Mouse (Mus musculus) heart, adult 2 months (tissue): ENCODE measurements at regions not wholly inside any gene's neighbourhood (a gene's known extent, or its start where the extent isn't known, plus 50 kb on each side); places are given as distances from the start of the nearest gene placed in this dataset.

Source experiments
- DNase-seq, 2 experiments: peaks; one replicate each; pipeline ENCODE4 v3.0.0; 2021
- H3K27ac ChIP-seq: fragments of 200-600 bp; 2 replicates; pipeline ENCODE4 v1.8.1; 2022
- H3K27me3 ChIP-seq: fragments of 200-500 bp; 2 replicates; pipeline ENCODE4 v1.6.1; 2012; ENCODE audit warnings: mild to moderate bottlenecking, low read length, inconsistent platforms, mixed read lengths; ENCODE audit not compliant: control insufficient read depth, insufficient read depth
- H3K36me3 ChIP-seq: fragments of 200-500 bp; 2 replicates; pipeline ENCODE4 v1.6.1; 2012; ENCODE audit warnings: low read length, inconsistent platforms; ENCODE audit not compliant: control insufficient read depth, insufficient read depth
- H3K4me1 ChIP-seq: fragments of 200-500 bp; 2 replicates; pipeline ENCODE4 v1.6.1; 2011; ENCODE audit warnings: low read length; ENCODE audit not compliant: control insufficient read depth, insufficient read depth
- H3K4me3 ChIP-seq: fragments of 200-600 bp; 2 replicates; pipeline ENCODE4 v1.8.1; 2022
- H3K79me2 ChIP-seq: fragments of 200-500 bp; replicated peaks from 2 replicates; pipeline ENCODE4 v1.6.1; 2012; ENCODE audit warnings: mild to moderate bottlenecking, inconsistent platforms, low read length, moderate library complexity, mixed read lengths; ENCODE audit not compliant: control insufficient read depth, insufficient read depth
- H3K9ac ChIP-seq: fragments of 200-500 bp; 2 replicates; pipeline ENCODE4 v1.6.1; 2012; ENCODE audit warnings: low read depth, mild to moderate bottlenecking, control low read depth, inconsistent platforms, low read length, mixed read lengths
- CTCF ChIP-seq: fragments of 200-600 bp; IDR thresholded peaks from 2 replicates; pipeline ENCODE4 v1.8.1; 2022; ENCODE audit warnings: antibody characterized with exemption, mild to moderate bottlenecking, moderate library complexity
- EP300 ChIP-seq: fragments of 200-500 bp; IDR thresholded peaks from 2 replicates; pipeline ENCODE4 v1.6.1; 2011; ENCODE audit warnings: low read depth, low read length, control low read depth; ENCODE audit not compliant: insufficient read depth
- POLR2A ChIP-seq: fragments of 200-500 bp; IDR thresholded peaks from 2 replicates; pipeline ENCODE4 v1.6.1; 2011; ENCODE audit warnings: mild to moderate bottlenecking, low read depth, low read length, control low read depth; ENCODE audit not compliant: insufficient read depth
- WGBS: fragments of 180-500 bp; shearing (Covaris S2); methylation state at CpG from one replicate; pipeline ENCODE4 v1.1.7; 2018; 5-methylcytosine and 5-hydroxymethylcytosine counted together
- intact Hi-C: fragments of 180-260 bp; cut with DNase I; formaldehyde crosslinking; loops from one replicate; pipeline ENCODE4 v1.15.1; 2025

GRCm38 (mm10) chr2:137613791-137614190 lies 497.3 kb upstream of the Jag1 start:
- TF ChIP-seq POLR2A, result no peak
- no peak for TF ChIP-seq EP300
- TF ChIP-seq CTCF, result no peak
- intact Hi-C loops, result no loop called here
- H3K9ac ChIP-seq, result no peak overlapping the region
- H3K4me3 ChIP-seq, result no peak overlapping the region
- H3K4me1 ChIP-seq, result no peaks in the 10 kb centered on the region
- no peak for DNase-seq
- H3K79me2 ChIP-seq, result no peaks in the 10 kb centered on the region
- no peak overlapping the region for H3K27ac ChIP-seq
- no peaks in the 10 kb centered on the region for H3K36me3 ChIP-seq
- no peaks in the 10 kb centered on the region for H3K27me3 ChIP-seq
- WGBS, result 59% methylated on average over 2 of the region's 2 CpGs

- DNase-seq, result peak in 1 of 2 experiments; percentile 17
- H3K79me2 ChIP-seq, result no peaks in the 10 kb centered on the region
- intact Hi-C loops, result no loop called here
- 31% methylated on average over 6 of the region's 6 CpGs for WGBS
- no peaks in the 10 kb centered on the region for H3K27me3 ChIP-seq
- H3K36me3 ChIP-seq, result no peaks in the 10 kb centered on the region
- H3K4me3 ChIP-seq, result no peak overlapping the region
- TF ChIP-seq EP300 (no peak), CTCF (no peak), POLR2A (no peak)
- no peak overlapping the region for H3K27ac ChIP-seq
- no peak overlapping the region for H3K9ac ChIP-seq
- H3K4me1 ChIP-seq, result no peaks in the 10 kb centered on the region
These were observed 492.1 kb upstream of the Jag1 start for GRCm38 (mm10) chr2:137608506-137608905.

GRCm38 (mm10) chr2:137598136-137598535 lies 481.7 kb upstream of the Jag1 start:
- TF ChIP-seq CTCF (no peak), POLR2A (no peak), EP300 (no peak)
- Histone ChIP-seq H3K79me2 (no peaks in the 10 kb centered on the region), H3K4me1 (no peaks in the 10 kb centered on the region), H3K4me3 (no peak overlapping the region), H3K27ac (no peak overlapping the region), H3K9ac (no peak overlapping the region), H3K36me3 (no peaks in the 10 kb centered on the region), H3K27me3 (no peaks in the 10 kb centered on the region)
- WGBS, result 79% methylated on average over 7 of the region's 7 CpGs
- intact Hi-C loops, result no loop called here
- DNase-seq, result no peak

GRCm38 (mm10) chr2:137594509-137594908 lies 478.1 kb upstream of the Jag1 start:
- no peaks in the 10 kb centered on the region for H3K27me3 ChIP-seq
- DNase-seq, result peak in 1 of 2 experiments; percentile 33
- no peaks in the 10 kb centered on the region for H3K36me3 ChIP-seq
- intact Hi-C loops, result no loop called here
- H3K79me2 ChIP-seq, result no peaks in the 10 kb centered on the region
- TF ChIP-seq POLR2A (no peak), CTCF (no peak), EP300 (no peak)
- 74% methylated on average over 4 of the region's 4 CpGs for WGBS
- no peak overlapping the region for H3K9ac ChIP-seq
- no peak overlapping the region for H3K4me3 ChIP-seq
- no peak overlapping the region for H3K27ac ChIP-seq
- H3K4me1 ChIP-seq, result no peaks in the 10 kb centered on the region

GRCm38 (mm10) chr2:137591551-137591950 lies 475.1 kb upstream of the Jag1 start:
- WGBS, result 77% methylated on average over 1 of the region's 1 CpGs
- DNase-seq, result peak; percentile 30 to 48
- Histone ChIP-seq H3K36me3 (no peaks in the 10 kb centered on the region), H3K79me2 (no peaks in the 10 kb centered on the region), H3K9ac (no peak overlapping the region), H3K27ac (no peak overlapping the region), H3K27me3 (no peaks in the 10 kb centered on the region), H3K4me1 (no peaks in the 10 kb centered on the region), H3K4me3 (no peak overlapping the region)
- no peak for TF ChIP-seq CTCF
- no peak for TF ChIP-seq POLR2A
- no peak for TF ChIP-seq EP300
- intact Hi-C loops, result no loop called here

GRCm38 (mm10) chr2:137581491-137581890 lies 465.0 kb upstream of the Jag1 start:
- H3K9ac ChIP-seq, result no peak overlapping the region
- TF ChIP-seq POLR2A (no peak), CTCF (no peak), EP300 (no peak)
- 28% methylated on average over 2 of the region's 2 CpGs for WGBS
- intact Hi-C loops, result no loop called here
- no peak overlapping the region for H3K27ac ChIP-seq
- no peaks in the 10 kb centered on the region for H3K79me2 ChIP-seq
- DNase-seq, result no peak
- H3K27me3 ChIP-seq, result no peaks in the 10 kb centered on the region
- H3K36me3 ChIP-seq, result no peaks in the 10 kb centered on the region
- H3K4me1 ChIP-seq, result no peaks in the 10 kb centered on the region
- H3K4me3 ChIP-seq, result no peak overlapping the region
